Mouse (Mus musculus): ENCODE measurements around the gene Acot1. TPM values are rescaled to one million over a fixed set of nuclear protein-coding genes. Genes with fewer than 3 reads are reported as not detected.

Acot1 gene
- not detected for polyA plus RNA-seq (2017; shearing (Covaris generic))

DNA sequence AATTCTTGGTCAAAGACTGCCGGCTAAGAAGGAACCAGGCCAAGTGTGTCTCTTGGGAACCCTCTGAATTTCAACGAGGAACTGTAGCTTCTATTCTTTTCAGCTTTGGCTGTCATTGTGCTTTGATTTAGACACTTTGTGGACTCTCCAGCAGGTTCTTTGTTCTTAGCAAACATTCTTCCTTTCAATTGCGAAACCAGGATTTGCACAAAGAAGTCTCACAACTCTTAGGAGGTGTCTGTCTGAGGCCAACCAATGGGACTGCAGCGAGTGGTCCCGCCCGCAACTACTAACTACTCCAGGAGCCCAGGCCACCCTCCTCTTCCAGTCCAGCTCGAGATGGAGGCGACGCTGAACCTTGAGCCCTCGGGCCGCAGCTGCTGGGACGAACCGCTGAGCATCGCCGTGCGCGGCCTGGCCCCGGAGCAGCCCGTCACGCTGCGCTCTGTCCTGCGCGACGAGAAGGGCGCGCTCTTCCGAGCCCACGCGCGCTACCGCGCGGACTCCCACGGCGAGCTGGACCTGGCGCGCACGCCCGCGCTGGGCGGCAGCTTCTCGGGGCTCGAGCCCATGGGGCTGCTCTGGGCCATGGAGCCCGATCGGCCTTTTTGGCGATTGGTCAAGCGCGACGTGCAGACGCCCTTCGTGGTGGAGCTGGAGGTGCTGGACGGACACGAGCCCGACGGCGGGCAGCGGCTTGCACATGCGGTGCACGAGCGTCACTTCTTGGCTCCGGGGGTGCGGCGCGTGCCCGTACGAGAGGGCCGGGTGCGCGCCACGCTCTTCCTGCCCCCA is at the start of gene Acot1:
Gene Acot1 (plus strand): TSS at position 320 of the 795 bp plus-strand sequence.

DNA sequence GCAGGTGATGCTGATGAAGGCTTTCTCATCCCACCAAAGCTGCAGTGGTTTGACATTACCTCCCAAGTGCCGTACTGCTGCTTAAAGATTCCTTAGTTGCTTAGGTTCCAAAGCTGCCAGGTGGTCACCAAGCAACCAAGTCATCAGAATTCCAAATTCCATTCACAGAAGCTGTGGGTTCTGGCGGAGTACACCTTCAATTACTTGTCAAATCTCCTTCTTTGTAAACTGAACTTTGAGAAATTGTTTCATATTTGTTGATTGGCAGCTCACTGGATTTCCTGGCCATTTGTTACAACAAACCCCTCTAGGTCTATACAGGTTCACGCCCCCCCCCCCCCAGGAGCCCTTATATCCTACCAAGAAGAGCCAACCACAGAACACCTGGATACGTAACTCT is 24.5 kb upstream of the Acot1 start, which contains the start of gene Heatr4:
Gene Heatr4 (minus strand): TSS at position 101 of the 400 bp plus-strand sequence.

DNA sequence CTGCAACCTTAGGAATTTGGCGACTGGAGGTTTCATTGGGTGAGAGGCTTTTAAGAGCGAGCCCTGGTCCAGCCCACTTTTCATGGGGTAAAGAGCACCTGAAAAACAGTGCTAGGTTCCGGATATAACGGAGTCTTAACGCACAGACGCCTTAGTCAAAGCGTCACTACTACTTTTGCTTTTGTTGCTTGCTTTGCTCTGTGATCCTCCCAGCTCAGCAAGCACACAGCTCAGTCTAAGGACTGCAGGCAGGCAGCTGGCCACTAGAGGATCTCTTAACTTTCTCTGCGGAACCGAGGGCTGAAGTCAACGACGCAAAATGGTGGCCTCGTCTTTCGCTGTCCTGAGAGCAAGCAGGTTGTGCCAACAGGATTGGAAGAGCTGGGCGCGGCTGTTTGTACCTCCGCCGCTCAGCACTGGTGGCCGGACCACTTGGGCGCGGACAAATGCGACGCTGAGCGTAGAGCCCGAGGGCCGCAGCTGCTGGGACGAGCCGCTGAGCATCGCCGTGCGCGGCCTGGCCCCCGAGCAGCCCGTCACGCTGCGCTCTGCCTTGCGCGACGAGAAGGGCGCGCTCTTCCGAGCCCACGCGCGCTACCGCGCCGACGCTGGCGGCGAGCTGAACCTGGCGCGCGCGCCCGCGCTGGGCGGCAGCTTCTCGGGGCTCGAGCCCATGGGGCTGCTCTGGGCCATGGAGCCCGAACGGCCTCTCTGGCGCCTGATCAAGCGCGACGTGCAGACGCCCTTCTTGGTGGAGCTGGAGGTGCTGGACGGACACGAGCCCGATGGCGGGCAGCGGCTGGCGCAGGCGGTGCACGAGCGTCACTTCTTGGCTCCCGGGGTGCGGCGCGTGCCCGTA is 21.5 kb upstream of the Acot1 start, which contains the start of gene Acot2:
Gene Acot2 (plus strand): TSS at position 279 of the 859 bp plus-strand sequence.

DNA sequence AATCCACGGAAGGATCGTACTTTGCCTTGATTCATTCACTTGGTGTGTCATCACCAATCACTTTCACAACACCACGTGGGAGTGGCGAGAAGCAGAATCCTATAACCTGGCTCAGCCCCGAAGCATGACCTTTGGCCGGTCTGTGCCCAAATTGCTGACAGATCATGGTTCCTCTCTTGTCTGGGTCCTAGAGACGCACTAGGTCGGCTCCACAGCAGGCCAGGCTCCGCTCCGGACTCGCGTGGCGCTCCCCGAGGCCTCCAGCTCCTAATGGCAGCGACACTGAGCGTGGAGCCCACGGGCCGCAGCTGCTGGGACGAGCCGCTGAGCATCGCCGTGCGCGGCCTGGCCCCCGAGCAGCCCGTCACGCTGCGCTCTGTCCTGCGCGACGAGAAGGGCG is 29.0 kb downstream of the Acot1 start, which contains the start of gene Acot4:
Gene Acot4 (plus strand): TSS at position 139 of the 400 bp plus-strand sequence.

DNA sequence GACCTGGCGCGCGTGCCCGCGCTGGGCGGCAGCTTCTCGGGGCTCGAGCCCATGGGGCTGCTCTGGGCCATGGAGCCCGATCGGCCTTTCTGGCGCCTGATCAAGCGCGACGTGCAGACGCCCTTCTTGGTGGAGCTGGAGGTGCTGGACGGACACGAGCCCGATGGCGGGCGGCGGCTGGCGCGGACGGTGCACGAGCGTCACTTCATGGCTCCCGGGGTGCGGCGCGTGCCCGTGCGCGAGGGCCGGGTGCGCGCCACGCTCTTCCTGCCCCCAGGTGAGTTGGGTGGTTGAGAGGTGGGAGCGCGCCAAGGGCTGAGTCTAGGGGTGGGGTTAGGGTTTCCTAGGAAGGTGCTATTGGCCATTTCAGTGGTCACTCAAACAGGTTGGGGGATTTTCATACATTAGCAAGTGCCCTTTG is 29.4 kb downstream of the Acot1 start, which contains the start of gene Gm49366:
Gene Gm49366 (plus strand): TSS at position 245 of the 421 bp plus-strand sequence.

DNA sequence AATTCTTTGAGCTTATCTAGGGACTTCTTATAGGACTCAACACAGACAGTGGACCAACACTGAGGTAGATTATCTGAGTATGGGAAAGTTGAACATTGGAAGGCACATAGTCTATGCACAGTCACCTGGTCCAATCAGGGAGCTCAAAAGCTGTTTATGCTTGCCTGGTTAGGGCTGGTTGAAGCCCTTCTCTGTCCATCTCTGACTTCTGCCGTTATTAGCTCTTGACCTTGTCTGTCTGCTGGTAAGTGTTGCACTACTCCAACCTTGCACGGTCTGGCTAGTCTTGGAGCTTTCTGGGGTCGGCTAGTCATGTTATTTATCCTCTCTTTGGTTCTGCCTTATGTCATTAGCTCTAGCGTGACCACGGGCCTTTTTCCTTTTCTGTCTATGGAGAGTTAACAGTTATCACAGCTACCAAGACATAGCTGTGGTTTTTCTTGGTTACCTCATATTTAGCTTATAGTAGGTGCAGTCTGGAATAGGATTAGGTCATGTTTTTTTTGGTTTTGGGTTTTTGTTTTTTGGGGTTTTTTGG is 42.7 kb downstream of the Acot1 start, which contains the start of gene Acot3:
Gene Acot3 (plus strand): TSS at position 208 of the 538 bp plus-strand sequence.

Other genes starting within 250 kb of the Acot1 start
- gene Papln, start 245.9 kb upstream of the Acot1 start, polyA plus RNA-seq (2017; shearing (Covaris generic)), result not detected
- 41.6 TPM for gene Numb, start 87.6 kb upstream of the Acot1 start, polyA plus RNA-seq (2017; shearing (Covaris generic))
- 2.0 TPM for gene Riox1, start 58.9 kb upstream of the Acot1 start, polyA plus RNA-seq (2017; shearing (Covaris generic))
- gene Heatr4, start 24.6 kb upstream of the Acot1 start, polyA plus RNA-seq (2017; shearing (Covaris generic)), result not detected
- 1.5 TPM for gene Acot2, start 21.6 kb upstream of the Acot1 start, polyA plus RNA-seq (2017; shearing (Covaris generic))
- gene Acot4, start 28.9 kb downstream of the Acot1 start, polyA plus RNA-seq (2017; shearing (Covaris generic)), result not detected
- not detected for gene Gm49366, start 29.4 kb downstream of the Acot1 start, polyA plus RNA-seq (2017; shearing (Covaris generic))
- not detected for gene Acot3, start 42.7 kb downstream of the Acot1 start, polyA plus RNA-seq (2017; shearing (Covaris generic))
- not detected for gene Acot5, start 59.8 kb downstream of the Acot1 start, polyA plus RNA-seq (2017; shearing (Covaris generic))
- 0.75 TPM for gene Acot6, start 91.2 kb downstream of the Acot1 start, polyA plus RNA-seq (2017; shearing (Covaris generic))
- 0.86 TPM for gene Dnal1, start 104.9 kb downstream of the Acot1 start, polyA plus RNA-seq (2017; shearing (Covaris generic))
- not detected for gene Pnma1, start 139.0 kb downstream of the Acot1 start, polyA plus RNA-seq (2017; shearing (Covaris generic))
- 28.9 TPM for gene Elmsan1, start 209.4 kb downstream of the Acot1 start, polyA plus RNA-seq (2017; shearing (Covaris generic))

All from activated CD4-positive, CD25-positive, alpha-beta regulatory T cell, adult 9 weeks (primary cell).